Comparison of ENCODE assay signal across 8 mouse cellular contexts in genomic region chr16:25059504-25059992, GRCm38 (mm10).
DNase-seq lines count a peak whose midpoint lies in the region; ATAC-seq and TF ChIP-seq lines count a peak whose summit lies in the region.

No protein-coding gene starts in this region.

- H3K27me3 ChIP-seq in heart, embryonic 11.5 days (ENCODE audit: control insufficient read depth, insufficient read depth, low read length), result no peaks in the 10 kb centered on the region
- no peaks in the 10 kb centered on the region for H3K27me3 ChIP-seq in forebrain, postnatal 0 days (ENCODE audit: insufficient read depth, low read length)
- H3K27me3 ChIP-seq in limb, embryonic 13.5 days, result 0 out of 2 replicates have a peak, but pooled peaks cover 4% of the 10 kb centered on the region
- H3K27me3 ChIP-seq in midbrain, postnatal 0 days (ENCODE audit: insufficient read depth, low read length), result no peaks in the 10 kb centered on the region

- under 1% methylated on average over 11 of the region's 12 CpGs for WGBS in heart, embryonic 11.5 days (ENCODE audit: insufficient replicate concordance)
- WGBS in forebrain, postnatal 0 days, result 3% methylated on average over 12 of the region's 12 CpGs
- WGBS in limb, embryonic 13.5 days, result 0% methylated on average over 12 of the region's 12 CpGs
- 2% methylated on average over 12 of the region's 12 CpGs for WGBS in midbrain, postnatal 0 days

- H3K27ac ChIP-seq in heart, embryonic 11.5 days (ENCODE audit: low read depth, low read length), result peak overlapping the region; percentile 82
- peak overlapping the region; percentile 99 for H3K27ac ChIP-seq in forebrain, postnatal 0 days (ENCODE audit: low read depth, low read length)
- peak overlapping the region; percentile 96 for H3K27ac ChIP-seq in limb, embryonic 13.5 days
- peak overlapping the region; percentile 83 for H3K27ac ChIP-seq in midbrain, postnatal 0 days (ENCODE audit: low read depth, low read length)

- TF ChIP-seq CTCF in forebrain, postnatal 0 days (IDR thresholded peaks at IDR 0.05; ENCODE audit: low read depth), result no peak
- no peak for TF ChIP-seq CTCF in midbrain, postnatal 0 days (IDR thresholded peaks at IDR 0.05)

- intact Hi-C loops in heart, postnatal 10 days (cut with DNase I), result loop anchor here (5.0 to 10.0 kb wide), 2 partner anchors 147 to 435 kb away; no protein-coding TSS in a partner anchor

- DNase-seq in heart, postnatal 10 days, result no peak
- peak; percentile 78 for DNase-seq in ES-CJ7 (ENCODE audit: low read depth, low spot score)
- no peak for DNase-seq in forebrain, postnatal 0 days
- DNase-seq in midbrain, postnatal 0 days (ENCODE audit: low spot score), result no peak
- no peak for DNase-seq in Muller cell, postnatal 12 days (ENCODE audit: inconsistent ontology term)
- DNase-seq in cerebellum, adult 9-10 months, result no peak

- ATAC-seq in heart, embryonic 11.5 days (replicated peaks; ENCODE audit: insufficient number of reproducible peaks, low FRiP score, low TSS enrichment), result peak; percentile 28; the same call in 1 of the 2 replicates
- no peak for ATAC-seq in forebrain, postnatal 0 days
- no peak; the same call in 1 of the 2 replicates for ATAC-seq in limb, embryonic 13.5 days (ENCODE audit: low FRiP score, low read depth)
- no peak; the same call in 1 of the 2 replicates for ATAC-seq in midbrain, postnatal 0 days (ENCODE audit: low FRiP score)

- H3K36me3 ChIP-seq in heart, embryonic 11.5 days (ENCODE audit: control insufficient read depth, insufficient read depth, low read length), result no peaks in the 10 kb centered on the region
- H3K36me3 ChIP-seq in forebrain, postnatal 0 days (ENCODE audit: insufficient read depth), result no peaks in the 10 kb centered on the region
- H3K36me3 ChIP-seq in limb, embryonic 13.5 days, result no peaks in the 10 kb centered on the region
- no peaks in the 10 kb centered on the region for H3K36me3 ChIP-seq in midbrain, postnatal 0 days (ENCODE audit: insufficient read depth, low read length)

- peak overlapping the region; percentile 61 for H3K4me3 ChIP-seq in heart, embryonic 11.5 days (ENCODE audit: low read depth, low read length)
- peak overlapping the region; percentile 52 for H3K4me3 ChIP-seq in forebrain, postnatal 0 days (ENCODE audit: low read depth, low read length)
- peak overlapping the region; percentile 57 for H3K4me3 ChIP-seq in limb, embryonic 13.5 days
- H3K4me3 ChIP-seq in midbrain, postnatal 0 days (ENCODE audit: low read depth, low read length), result peak overlapping the region; percentile 54

- no peaks in the 10 kb centered on the region for H3K9me3 ChIP-seq in heart, embryonic 11.5 days (replicated peaks; ENCODE audit: control insufficient read depth, low read length)
- H3K9me3 ChIP-seq in forebrain, postnatal 0 days (ENCODE audit: low read length), result no peaks in the 10 kb centered on the region
- H3K9me3 ChIP-seq in limb, embryonic 13.5 days, result no peaks in the 10 kb centered on the region
- no peaks in the 10 kb centered on the region for H3K9me3 ChIP-seq in midbrain, postnatal 0 days (ENCODE audit: low read length)

- peak overlapping the region; percentile 55 for H3K4me2 ChIP-seq in heart, embryonic 11.5 days
- peak overlapping the region; percentile 88 for H3K4me2 ChIP-seq in forebrain, postnatal 0 days (ENCODE audit: low read depth)
- peak overlapping the region; percentile 71 for H3K4me2 ChIP-seq in limb, embryonic 13.5 days (replicated peaks)
- peak overlapping the region; percentile 89 for H3K4me2 ChIP-seq in midbrain, postnatal 0 days (ENCODE audit: low read depth, low read length, poor library complexity, severe bottlenecking)

- H3K9ac ChIP-seq in heart, embryonic 11.5 days (ENCODE audit: low read depth, low read length), result peak overlapping the region; percentile 84
- H3K9ac ChIP-seq in forebrain, postnatal 0 days, result peak overlapping the region; percentile 67; the same call in 1 of the 2 replicates
- peak overlapping the region; percentile 69 for H3K9ac ChIP-seq in limb, embryonic 13.5 days
- H3K9ac ChIP-seq in midbrain, postnatal 0 days (replicated peaks; ENCODE audit: low read length, poor library complexity, severe bottlenecking), result peak overlapping the region; percentile 70

- H3K4me1 ChIP-seq in heart, embryonic 11.5 days (ENCODE audit: control insufficient read depth, insufficient read depth, low read length), result peaks cover 17% of the 10 kb centered on the region
- peaks cover 14% of the 10 kb centered on the region for H3K4me1 ChIP-seq in forebrain, postnatal 0 days (ENCODE audit: insufficient read depth)
- H3K4me1 ChIP-seq in limb, embryonic 13.5 days, result peaks cover 18% of the 10 kb centered on the region
- peaks cover 4% of the 10 kb centered on the region; the same call in 1 of the 2 replicates for H3K4me1 ChIP-seq in midbrain, postnatal 0 days (ENCODE audit: insufficient read depth, low read length)
